Mouse (Mus musculus) E14TG2a.4 (cell line): ENCODE results near the gene Slc30a2.

Source experiments
- CTCF ChIP-seq: conservative IDR thresholded peaks from 2 replicates; pipeline ENCODE4 v1.5.1; 2014; ENCODE audit warnings: low read length
- NANOG ChIP-seq: IDR thresholded peaks from 2 replicates; pipeline ENCODE4 v1.6.1; 2014; ENCODE audit warnings: borderline replicate concordance, low read length, mixed read lengths
- POU5F1 ChIP-seq: IDR thresholded peaks from 2 replicates; pipeline ENCODE4 v1.6.1; 2014; ENCODE audit warnings: low read length, borderline replicate concordance

DNA sequence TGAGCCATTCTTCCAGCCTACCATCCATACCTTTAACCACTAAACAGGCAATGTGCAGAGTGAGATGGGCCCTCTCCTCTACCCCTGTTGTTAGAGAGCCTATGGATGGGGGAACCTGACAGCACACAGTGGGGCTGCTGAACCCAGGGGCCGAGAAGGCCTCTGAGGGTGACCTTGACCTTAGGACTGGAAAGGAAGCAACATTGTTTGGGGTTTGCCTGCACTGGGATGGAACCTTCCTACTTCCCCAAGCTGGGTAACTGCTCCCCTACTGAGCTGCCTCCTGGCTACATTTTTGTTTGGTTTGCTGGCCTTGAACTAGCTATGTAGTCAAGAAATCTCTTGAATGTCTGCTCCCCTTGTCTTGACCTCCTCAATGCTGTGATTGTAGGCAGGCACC lies 31.3 kb downstream of the Slc30a2 start:
- no peak for TF ChIP-seq CTCF
- TF ChIP-seq POU5F1 = no peak
- no peak; the same call in 1 of the 2 replicates for TF ChIP-seq NANOG
